Mouse (Mus musculus): ENCODE results near the gene Wscd1.

- TF ChIP-seq CTCF (conservative IDR thresholded peaks at IDR 0.05; ENCODE audit: low read length) = no peak
- TF ChIP-seq NANOG (IDR thresholded peaks at IDR 0.05; ENCODE audit: borderline replicate concordance, low read length) = no peak
- TF ChIP-seq POU5F1 (IDR thresholded peaks at IDR 0.05; ENCODE audit: borderline replicate concordance, low read length) = no peak
Measured at GRCm38 (mm10) chr11:71820847-71821246, 71.1 kb downstream of the Wscd1 start.

Measured in E14TG2a.4 (cell line).